Mouse (Mus musculus): ENCODE data around the gene Cped1.

DNA sequence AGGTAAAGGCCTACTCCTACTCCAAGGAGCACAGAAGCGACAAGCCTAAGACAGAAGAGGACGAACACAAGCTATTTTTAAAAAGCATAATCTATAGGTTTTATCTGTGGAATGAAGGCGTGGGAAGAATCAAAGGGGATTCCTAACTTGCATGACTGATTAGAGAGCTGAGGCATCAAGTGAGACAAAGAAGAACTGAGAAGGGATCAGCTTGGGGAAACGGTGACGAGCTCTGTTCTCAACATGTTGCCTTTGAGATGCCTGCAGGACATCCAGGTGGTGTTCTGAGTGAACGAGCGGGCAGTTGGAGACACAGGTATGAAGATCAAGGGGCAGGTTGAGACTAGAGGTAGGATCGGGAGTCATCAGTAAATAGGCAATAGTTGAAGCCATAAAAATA lies 257.6 kb downstream of the Cped1 start:
- no peak for TF ChIP-seq CTCF (IDR thresholded peaks at IDR 0.05 in 2 of 3, conservative IDR thresholded peaks at IDR 0.05 in 1 of 3; ENCODE audit: control insufficient read depth in 1 of 3, insufficient read depth in 1 of 3, low read depth in 2 of 3, low read length in 3 of 3, poor library complexity in 1 of 3, severe bottlenecking in 1 of 3)
- TF ChIP-seq MEF2A (IDR thresholded peaks at IDR 0.05; ENCODE audit: extremely low read depth, insufficient replicate concordance, low read depth, low read length, poor library complexity, severe bottlenecking): no peak
- TF ChIP-seq POLR2A (IDR thresholded peaks at IDR 0.05; ENCODE audit: control insufficient read depth in 1 of 2, insufficient read depth in 1 of 2, low read depth in 1 of 2, low read length in 2 of 2, poor library complexity in 1 of 2): no peak
- TF ChIP-seq USF2 (IDR thresholded peaks at IDR 0.05; ENCODE audit: borderline replicate concordance in 1 of 2, insufficient read depth in 1 of 2, low read depth in 1 of 2, low read length in 2 of 2): no peak
- no peak for TF ChIP-seq SMC3 (IDR thresholded peaks at IDR 0.05; ENCODE audit: low read depth, low read length)
- TF ChIP-seq ELF1 (IDR thresholded peaks at IDR 0.05; ENCODE audit: low read depth, low read length): no peak
- no peak for TF ChIP-seq ETS1 (IDR thresholded peaks at IDR 0.05; ENCODE audit: low read depth, low read length)
- no peak for TF ChIP-seq TBP (IDR thresholded peaks at IDR 0.05; ENCODE audit: low read depth, low read length)
- no peak for TF ChIP-seq MAX (IDR thresholded peaks at IDR 0.05; ENCODE audit: low read length)
- no peak for TF ChIP-seq RAD21 (IDR thresholded peaks at IDR 0.05; ENCODE audit: low read depth, low read length)
- no peak for TF ChIP-seq EP300 (IDR thresholded peaks at IDR 0.05; ENCODE audit: low read depth in 1 of 2, low read length in 2 of 2)
- no peak for TF ChIP-seq SIN3A (IDR thresholded peaks at IDR 0.05; ENCODE audit: low read length)
- TF ChIP-seq MAFK (IDR thresholded peaks at IDR 0.05; ENCODE audit: borderline replicate concordance, low read depth, low read length): no peak
